Mouse (Mus musculus): Measurements from ENCODE around the gene Cdc14a. TPM values are rescaled to one million over a fixed set of nuclear protein-coding genes. Genes with fewer than 3 reads are reported as not detected.

Cdc14a gene
- 7.4 and 9.6 TPM in 2 replicates for polyA plus RNA-seq (2012; rRNA removed)

GRCm38 (mm10) chr3:116423353-116424159, at the start of gene Cdc14a:
TSS of gene Cdc14a (minus strand) at chr3:116424032.

GRCm38 (mm10) chr3:116253077-116253531, 170.7 kb downstream of the Cdc14a start, which contains the start of gene Gpr88:
TSS of gene Gpr88 (minus strand) at chr3:116253503.

Other genes with a start within 250 kb of the Cdc14a start
- gene Gpr88, start 170.5 kb downstream of the Cdc14a start, polyA plus RNA-seq (2012; rRNA removed) = 5.3 and 7.4 TPM in 2 replicates
- gene Rtca, start 84.2 kb upstream of the Cdc14a start, polyA plus RNA-seq (2012; rRNA removed) = 100 and 109 TPM in 2 replicates
- gene Dbt, start 89.0 kb upstream of the Cdc14a start, polyA plus RNA-seq (2012; rRNA removed) = 15.7 and 16.7 TPM in 2 replicates
- gene Lrrc39, start 138.9 kb upstream of the Cdc14a start, polyA plus RNA-seq (2012; rRNA removed) = 0.09 and 0.26 TPM in 2 replicates
- gene Sass6, start 170.9 kb upstream of the Cdc14a start, polyA plus RNA-seq (2012; rRNA removed) = 12.2 and 14.1 TPM in 2 replicates
- gene Trmt13, start 190.6 kb upstream of the Cdc14a start, polyA plus RNA-seq (2012; rRNA removed) = 32.1 and 35.5 TPM in 2 replicates
- gene Mfsd14a, start 238.6 kb upstream of the Cdc14a start, polyA plus RNA-seq (2012; rRNA removed) = 37.3 and 39.6 TPM in 2 replicates

Data from central nervous system, embryonic 14 days (tissue).